Mouse (Mus musculus): ENCODE measurements around the gene Astn2.
A peak's percentile ranks its signal among the peaks of the same experiment; 100 is the strongest.

Gene Astn2

DNA sequence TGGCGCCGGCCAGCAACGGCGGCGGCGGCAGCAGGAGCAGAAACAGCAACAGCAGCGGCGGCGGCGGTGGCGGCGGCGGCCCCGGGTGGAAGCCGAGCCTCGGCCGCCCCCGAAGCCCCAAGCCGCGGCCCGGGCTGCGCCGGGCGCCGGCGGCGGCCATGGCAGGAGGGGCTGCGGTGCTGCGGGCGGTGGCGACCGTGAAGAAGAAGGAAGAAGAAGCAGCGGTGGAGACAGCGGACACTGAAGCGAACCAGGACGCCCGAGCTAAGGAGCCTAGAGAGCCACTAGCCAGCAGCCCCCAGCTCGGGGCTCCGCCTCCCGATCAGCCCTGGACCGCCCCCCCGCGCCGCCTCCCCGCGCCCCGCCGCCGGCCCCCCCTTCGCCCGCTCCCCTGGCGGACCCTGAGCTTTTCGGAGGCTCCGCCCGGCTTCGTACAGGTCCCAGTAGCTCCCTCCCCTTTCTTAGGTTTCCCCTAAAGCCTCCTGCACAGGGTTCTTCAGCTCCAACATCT lies at the start of gene Astn2:
TSS of gene Astn2 (minus strand) at position 411 of the 511 bp plus-strand sequence.
- peak; percentile 68 to 73 for DNase-seq

DNA sequence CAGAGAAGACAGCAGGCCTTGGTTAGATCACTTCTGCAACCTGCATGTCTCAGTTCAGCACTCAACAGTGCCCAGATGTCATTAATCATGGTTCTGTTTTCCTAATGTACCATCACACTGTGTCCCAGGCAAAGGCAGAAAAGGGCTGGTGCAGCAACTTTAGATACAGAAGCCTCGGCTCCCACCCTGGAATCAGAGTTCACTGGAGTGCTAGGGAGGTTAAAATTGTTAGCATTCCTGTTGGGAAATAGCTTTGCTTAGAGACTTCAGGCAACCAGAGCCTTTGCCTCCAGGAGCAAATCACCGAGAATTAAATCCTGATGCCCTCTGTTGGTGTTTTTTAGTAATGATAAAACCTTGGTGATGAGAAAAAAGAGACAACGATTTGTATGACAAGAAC lies 45.7 kb upstream of the Astn2 start:
- DNase-seq = peak in 1 of 2 experiments; percentile 5

DNA sequence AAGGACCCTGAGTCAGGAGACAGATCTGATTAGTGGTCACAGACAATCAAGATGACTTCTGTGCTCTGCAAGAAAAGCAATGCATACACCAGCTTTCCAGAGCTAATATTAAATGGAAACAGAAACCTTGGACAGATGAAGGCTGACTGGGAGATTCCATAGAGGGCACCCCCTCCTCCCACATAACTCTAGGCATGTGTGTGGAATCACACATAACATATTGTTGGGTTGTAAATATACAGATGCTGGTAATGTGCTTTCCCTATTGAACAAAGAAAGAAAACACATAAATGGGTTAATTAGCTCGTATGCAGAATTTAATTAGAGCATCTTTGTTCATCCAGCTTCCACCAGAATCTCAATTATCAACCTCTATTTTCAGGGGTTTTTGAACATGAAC lies 26.8 kb upstream of the Astn2 start:
- no peak for DNase-seq

DNA sequence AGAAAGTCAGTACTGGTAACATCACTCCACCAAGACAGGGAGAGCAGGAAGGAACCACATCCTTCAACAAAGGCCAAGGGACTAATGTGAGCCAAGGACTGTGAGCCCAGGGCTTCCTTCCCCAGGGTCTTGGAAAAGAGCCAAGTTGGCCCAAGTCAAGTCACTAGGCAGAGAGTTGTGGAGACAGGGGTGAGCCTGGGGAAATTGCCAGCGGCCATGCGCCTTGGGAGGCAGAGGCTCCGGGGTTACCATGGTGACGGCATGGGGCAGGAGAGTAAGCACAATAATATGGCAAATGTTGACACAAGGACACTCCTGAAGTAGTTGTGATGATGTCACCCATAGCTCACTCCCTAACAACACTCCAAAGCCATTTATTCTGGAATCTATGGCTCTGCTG lies 21.4 kb upstream of the Astn2 start:
- DNase-seq = peak; percentile 42 to 54

DNA sequence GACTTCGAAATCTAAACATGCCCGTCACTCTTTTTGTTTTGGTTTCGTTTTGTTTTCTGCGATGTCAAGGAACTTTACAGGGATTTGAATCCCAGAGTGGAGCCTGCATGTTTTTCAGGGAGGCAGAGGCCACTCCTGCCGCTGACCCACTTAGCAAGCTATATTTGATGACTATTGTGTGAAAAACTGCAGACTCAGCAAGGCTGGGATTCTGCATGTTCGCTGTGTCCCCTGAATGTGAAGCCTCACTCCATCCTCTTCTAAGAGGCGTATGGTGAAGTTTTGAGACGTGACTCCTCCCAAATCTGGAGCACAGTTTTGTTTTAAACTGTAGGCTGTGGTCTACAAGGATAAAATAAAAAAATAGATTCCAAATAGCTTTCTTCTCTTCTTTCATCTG lies 10.4 kb upstream of the Astn2 start:
- DNase-seq = no peak

DNA sequence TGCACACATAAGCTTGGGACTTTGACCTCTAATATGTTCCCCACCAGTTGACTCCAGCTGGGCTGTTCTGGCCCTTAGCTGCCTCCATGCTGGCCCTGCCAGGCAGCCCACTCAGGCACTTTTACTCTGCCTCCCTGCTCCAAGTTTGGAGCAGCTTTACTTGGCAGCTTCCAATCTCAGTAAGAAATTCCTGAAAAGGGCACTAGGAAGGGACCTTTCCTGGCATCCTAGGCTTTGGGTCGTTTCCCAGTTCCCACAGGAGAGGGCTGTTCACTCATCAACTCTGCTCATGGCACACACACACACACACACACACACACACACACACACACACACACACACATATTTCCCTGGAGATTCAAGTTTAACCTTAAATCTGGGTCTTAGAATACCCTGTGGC lies 675 bp upstream of the Astn2 start:
- peak; percentile 18 to 31 for DNase-seq

DNA sequence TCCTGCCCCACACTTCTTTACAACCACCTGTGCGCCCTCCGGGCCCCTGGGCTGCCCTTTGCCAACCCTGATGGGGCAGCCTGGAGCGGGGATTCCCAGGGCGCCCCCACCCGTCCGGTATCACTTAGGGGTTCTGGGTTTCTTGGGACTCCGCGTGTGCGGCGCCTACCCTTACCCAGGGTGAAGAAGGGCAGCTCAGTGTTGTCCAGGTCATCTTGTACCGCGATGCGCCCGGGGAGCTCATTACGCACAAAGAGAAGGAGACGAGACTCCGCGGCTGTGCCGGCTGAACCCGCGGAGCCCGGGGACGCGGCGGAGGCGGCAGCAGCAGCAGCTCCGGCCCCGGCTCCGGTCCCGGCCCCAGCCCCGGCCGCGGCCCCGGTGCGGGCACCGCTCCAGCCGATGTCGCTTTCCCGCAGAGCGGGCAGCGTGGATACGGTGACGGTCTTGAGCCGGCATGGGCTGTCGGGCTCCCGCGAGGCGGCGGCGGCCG lies 657 bp downstream of the Astn2 start:
- peak; percentile 69 to 71 for DNase-seq

DNA sequence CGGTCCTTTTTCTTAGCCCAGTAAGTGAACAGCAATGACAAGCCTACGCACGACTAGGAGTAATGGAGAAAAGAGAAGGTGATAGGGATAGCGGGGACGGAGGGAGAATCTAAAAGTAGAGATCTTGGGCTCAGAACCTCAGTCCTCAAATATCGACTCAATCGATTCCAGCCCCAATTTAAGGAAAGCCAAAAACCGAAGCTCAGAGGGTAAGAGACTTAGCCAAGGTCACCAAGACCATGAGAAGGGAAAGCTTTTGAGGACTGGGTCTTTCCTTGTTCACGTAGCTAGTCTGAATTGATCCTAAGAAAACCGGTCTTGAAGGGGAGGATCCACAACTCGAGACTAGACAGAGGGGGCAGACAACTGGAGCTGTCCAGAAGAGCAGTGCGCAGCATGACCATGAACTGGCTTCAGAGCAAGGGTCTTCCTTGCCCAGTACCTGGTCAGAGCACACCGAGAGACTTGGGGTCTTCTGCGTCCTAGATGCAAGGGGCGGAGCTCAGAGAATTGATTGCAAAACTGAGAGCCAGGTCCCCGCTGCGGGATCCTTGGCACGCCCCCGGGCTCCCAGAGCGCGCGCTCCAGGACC lies 1.2 kb downstream of the Astn2 start:
- DNase-seq = no peak

DNA sequence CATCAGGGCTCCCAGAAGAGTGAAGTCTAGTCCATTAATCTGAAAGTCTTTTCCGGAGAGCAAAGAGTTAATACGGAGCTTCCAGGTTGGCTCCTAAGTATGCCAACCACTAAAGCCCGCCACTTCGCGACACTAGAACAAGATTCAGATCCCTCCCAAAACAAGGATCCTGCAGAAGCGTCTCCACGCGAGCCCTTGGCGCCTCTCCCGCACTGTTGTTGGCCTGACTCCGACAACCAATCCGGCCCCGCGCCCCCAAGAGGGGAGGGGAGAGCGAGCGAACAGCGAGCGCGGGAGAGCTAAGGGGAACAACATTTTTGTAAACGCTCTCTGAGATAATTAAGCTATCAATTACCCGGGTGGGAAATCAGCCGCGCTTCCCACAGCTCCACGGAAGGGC lies 1.8 kb downstream of the Astn2 start:
- peak; percentile 86 to 89 for DNase-seq

DNA sequence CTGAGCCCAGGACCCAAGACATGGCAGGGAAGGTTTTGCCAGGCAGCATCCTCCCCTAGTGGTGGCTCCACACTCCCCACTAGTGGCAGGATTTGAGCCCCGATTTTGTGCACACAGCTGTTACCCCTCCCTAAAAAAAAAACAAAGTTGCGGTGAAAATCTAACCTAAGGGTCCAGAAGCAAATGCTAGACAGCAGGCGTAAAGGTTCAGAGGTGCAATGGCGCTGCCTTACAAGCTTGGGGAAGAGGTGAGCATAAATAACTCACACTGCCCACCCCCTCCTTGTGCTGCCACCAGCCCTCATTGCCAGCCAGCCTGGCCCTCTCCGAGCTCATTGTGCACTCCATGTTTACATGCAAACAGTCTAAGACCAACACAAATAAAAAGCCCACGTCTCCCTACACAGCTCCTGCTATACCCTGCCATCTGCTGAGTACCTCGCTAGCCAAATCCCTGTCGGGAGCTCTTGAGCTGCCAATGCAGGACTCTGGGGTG lies 3.2 kb downstream of the Astn2 start:
- peak; percentile 83 to 88 for DNase-seq

DNA sequence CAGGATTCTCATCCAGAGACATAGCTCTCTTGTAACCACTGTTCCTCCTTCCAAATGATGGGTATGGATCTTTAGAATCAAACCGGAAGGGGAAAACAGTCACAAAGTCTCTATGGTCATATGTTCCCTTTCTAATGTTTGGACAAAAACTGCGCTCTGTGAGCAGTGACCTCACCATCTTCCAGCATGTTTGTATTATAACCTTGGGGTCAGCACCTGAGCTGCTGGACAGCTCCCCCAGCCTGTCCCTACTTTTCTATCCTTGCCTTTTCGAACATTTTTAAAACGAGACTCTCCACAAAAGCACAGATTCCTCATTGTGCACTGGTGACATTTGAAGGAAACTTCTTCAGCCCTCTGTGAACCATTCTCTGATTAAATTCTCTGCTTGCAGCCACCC lies 5.3 kb downstream of the Astn2 start:
- no peak for DNase-seq

DNA sequence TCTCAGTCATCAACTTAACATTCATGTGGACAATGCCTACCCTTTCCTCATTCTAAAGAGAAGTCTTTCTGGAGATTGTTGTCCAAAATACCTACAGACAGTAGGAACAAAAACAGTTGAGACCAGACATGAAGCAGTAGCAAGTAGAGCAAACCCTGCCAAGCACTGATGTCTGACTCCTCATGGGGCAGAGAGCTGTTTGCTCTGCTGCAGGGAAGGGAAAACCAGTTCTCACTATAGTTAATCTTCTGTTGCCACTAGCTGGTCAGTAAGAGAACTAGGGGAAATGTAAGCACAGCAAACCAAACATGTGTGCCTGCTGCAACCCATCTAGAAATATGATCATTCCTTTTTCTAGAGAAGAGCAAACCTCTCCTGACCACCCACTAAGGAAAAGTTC lies 7.2 kb downstream of the Astn2 start:
- DNase-seq = no peak

DNA sequence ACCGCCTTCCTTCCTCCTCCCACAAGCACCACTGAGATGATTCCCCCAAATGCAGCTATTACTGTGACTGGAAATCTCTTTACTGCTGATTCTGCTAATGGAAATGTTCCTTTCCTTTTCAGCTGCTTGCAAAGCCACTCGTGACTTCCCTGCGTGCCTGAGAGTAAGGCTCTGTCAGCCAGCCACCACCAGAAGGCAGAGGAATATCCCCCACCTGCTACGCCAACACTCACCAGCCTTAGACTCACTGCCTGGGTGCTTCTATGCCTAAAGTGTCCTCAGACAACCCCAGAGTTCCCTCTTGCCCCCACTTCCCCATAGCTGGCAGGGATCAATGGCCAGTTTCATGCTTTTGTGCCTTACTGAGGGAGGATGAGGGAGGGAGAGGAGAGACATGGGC lies 11.1 kb downstream of the Astn2 start:
- peak in 1 of 2 experiments; percentile 31 for DNase-seq

DNA sequence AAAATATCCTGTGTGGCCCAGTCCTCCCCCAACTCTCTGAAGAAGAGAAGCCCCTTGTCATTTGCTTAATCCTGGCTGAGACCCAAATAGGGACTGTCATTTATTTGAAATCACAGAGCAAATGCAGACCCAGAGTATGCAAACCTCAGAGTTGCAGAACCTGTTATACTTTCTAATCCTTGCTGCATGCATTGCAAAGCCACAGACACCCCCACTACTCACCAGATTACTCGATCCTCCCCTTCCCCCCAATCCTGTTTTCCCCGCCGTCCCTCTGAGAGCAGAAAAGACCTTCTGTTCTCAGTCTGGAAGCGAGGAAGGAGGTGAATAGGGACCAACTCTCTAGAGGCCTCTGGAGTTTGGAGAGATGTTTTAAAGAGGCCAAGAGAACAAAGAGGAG lies 13.9 kb downstream of the Astn2 start:
- DNase-seq = no peak

DNA sequence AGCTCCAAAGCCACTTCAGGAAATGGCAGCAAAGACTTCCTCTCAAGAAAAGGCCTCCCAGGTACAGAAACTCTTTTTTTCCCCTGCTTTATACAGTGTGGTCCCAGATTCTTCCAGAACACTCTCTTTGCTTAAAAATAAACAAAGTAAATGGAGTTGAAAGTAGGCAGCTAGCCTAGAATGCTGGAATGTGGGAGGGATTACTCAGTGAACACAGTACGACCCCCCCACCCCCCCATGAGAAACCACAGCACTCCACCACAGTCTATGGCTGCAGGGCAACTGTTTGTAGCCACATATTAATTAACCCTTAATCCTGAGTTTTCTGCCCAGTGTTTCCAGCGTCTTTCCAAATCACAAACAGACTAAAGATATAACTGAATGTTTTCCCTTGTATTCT lies 25.8 kb downstream of the Astn2 start:
- no peak for DNase-seq

DNA sequence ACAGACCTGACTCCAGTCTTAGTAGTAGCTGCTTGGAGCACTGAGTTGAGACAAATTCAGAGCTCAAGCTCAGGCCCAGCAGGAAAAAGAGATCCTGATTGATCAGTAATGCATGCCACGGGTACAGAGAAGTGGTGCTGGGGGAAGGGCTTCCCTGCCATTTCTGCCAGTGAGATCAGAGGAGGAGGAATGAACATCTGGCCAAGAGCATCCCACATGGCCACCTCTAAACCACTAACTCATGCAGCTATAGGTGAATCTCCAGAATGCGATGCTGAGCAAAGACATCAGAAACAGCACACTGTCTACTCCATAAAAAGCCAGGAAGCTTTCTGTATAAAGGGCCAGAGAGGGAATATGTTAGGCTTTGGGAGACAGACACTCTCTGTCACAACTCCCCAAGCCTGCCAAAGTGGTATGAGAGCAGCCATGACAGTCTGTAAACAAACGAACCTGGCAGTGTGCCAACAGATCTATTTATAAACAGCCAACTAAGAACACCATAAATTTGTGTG lies 33.8 kb downstream of the Astn2 start:
- DNase-seq = peak; percentile 16 to 50

DNA sequence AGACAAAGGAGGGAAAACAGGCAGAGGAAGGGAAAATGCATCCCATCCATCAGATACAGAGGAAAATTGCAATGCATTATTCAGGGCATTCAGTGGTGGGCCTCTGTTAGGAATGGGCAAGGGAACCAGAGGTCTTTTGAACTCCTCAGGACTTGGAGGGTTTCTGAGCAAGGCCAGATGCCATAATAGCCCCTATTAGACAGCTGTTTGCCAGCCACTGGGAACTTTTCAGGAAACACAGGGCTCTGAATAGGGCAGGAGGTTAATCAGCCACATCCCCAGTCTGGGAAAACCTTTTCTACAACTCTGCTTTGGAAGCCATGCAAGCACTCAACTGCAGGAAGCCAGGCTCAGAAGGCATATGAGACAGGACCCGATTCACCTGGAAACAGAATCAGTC lies 38.9 kb downstream of the Astn2 start:
- DNase-seq = no peak

DNA sequence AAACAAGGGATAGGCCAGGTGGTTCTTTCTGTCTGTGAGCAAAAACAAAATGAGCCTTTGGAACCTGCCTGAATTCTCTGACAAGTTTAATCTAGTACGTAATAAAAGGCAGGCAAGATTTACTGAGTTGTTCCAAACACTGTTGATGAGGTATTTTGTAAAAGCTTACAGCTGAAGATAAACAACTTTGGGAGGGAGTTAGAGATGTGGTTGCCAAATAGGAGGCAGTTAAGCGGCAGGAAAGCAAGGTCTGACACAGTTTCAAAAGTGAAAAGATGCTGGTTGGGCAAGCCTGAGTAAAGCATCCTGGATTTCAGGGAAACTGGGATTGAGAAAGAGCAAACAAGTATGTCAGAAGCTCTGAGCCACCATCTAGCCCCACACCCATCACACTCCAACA lies 59.8 kb downstream of the Astn2 start:
- no peak for DNase-seq

DNA sequence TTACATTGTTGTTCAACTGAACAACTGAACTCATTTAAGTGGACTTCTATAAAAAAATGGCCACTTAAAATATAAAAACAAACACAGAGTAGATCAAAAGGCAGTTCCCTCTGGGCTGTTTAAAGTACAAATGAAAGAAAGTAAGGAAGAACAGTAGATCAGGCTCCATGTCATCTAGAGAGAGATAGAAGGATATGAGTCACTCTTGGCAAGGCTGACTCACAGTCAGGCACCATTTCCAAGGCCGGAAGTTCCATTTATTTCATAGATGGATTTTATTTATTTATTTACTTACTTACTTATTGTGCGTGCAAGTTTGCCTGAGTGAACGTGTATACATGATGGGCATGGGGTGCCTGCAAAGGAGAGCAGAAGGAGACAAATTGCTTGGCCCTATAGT lies 67.0 kb downstream of the Astn2 start:
- DNase-seq = no peak

DNA sequence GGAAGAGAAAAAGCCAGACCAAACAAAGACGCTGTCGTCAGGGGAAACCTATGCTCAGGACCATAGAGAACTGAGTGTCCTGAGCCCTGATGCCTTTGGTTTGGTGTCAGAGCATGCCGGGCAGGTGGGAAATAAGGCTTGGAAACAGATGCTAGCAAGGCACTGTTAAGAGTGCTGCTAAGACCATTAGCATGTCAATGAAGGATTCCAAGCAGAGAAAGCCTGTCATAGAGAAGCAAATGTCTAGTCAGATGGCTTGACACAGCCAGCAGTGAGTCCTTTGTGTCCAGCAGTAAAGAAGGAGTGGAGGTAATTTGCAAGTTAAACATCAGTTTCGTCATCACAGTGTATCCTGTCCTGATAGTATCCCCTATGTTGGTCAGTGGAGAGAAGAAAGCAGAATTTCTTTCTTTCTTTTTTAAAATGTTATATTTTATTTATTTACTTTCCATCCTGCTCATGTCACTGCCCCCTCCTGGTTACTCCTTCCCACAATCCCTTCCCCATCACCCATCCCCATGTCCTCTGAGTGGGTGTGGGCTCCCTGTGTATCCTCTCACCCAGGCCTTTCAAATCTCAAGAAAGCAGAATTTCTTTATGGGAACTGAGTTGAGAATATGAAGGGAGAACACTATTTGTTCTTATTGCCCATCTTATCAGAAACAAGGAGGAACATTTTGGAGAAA lies 73.7 kb downstream of the Astn2 start:
- no peak for DNase-seq

DNA sequence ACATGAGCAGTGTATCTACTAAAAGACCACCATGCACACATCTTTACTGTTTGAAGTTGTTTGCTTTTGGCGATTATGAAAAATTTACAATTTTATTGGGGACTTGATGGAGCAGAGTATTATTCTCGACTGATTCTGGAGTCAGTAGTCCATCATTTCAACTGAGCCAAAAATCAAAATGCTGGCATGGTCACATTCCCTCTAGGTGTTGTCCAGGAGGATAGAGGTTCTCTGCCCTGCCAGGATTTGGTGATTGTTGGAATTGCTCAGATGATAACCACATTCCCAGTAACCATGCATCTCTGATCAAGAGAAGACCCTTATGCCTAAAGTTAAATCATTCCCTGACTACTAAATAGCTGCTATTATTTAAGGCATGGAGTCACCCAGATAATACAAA lies 83.4 kb downstream of the Astn2 start:
- no peak for DNase-seq

DNA sequence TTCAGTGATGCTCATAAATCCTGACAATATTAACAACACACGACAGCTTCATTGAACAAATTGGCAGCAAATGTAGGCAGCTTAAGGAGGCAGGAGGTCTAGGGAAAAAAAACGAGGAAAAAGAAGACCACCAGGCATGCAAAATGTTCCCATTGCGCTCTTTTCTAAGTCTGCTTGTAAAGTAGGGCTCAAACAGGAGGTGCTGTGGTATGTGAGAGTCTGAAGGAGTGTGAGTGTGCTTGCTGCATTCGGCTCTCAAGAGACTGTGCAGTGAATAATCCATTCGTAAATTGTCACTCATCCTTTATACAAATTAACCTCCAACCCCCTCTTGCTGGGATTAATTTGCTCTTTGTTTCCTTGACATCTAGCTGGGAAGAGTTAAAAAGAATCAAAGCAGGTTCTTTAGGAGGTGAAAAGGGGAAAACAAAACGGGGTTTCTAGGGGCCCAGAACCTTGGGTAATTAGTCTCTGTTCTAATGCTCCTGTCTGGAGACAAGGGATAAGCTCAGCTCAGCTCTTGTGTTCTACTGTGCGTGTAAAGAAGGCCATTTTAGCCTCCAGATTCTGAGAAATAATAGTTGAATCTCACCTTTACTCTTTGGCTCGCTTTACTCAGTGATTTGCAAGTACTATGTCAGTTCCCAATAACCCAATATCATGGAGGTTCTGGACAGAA lies 89.5 kb downstream of the Astn2 start:
- DNase-seq = no peak

DNA sequence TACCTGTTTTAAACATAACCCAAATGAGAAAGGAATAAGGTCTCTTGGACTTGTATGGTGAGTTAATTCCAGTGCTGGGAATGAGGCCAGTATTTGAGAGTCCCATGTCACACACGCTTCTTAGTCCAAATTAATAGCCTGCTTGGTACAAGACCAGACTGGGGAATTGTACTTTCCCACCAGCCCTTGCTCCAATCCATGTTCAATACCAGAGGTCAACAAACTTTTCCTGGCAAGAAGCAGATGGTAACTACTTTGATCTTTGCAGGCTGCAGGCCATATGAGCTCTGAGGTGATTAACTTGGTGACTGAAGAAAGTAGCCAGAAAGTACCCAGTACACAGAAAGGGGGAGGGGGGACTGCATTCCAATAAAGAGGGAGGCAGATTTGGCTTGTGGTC lies 91.7 kb downstream of the Astn2 start:
- no peak for DNase-seq
